Mouse (Mus musculus) cerebellum, adult 11-12 months (tissue): ENCODE data around the gene Myo1b.

Source experiments
- DNase-seq: peaks from one replicate; pipeline ENCODE4 v3.0.0; 2022

The Myo1b gene

GRCm38 (mm10) chr1:51915576-51916156 lies at the start of gene Myo1b:
Gene Myo1b, minus strand, starts transcription at chr1:51916071.
- no peak for DNase-seq

- DNase-seq, result no peak
Observed at GRCm38 (mm10) chr1:51964647-51965046, 48.8 kb upstream of the Myo1b start.

GRCm38 (mm10) chr1:51947116-51947515 lies 31.2 kb upstream of the Myo1b start:
- DNase-seq, result no peak

- DNase-seq, result no peak
Observed at GRCm38 (mm10) chr1:51944755-51945154, 28.9 kb upstream of the Myo1b start.

- DNase-seq, result no peak
Observed at GRCm38 (mm10) chr1:51938357-51938756, 22.5 kb upstream of the Myo1b start.

- DNase-seq, result no peak
Observed at GRCm38 (mm10) chr1:51935006-51935405, 19.1 kb upstream of the Myo1b start.

GRCm38 (mm10) chr1:51934176-51934924 lies 18.5 kb upstream of the Myo1b start:
- no peak for DNase-seq

- no peak for DNase-seq
Observed at GRCm38 (mm10) chr1:51932826-51933225, 17.0 kb upstream of the Myo1b start.

- DNase-seq, result no peak
Observed at GRCm38 (mm10) chr1:51931561-51931960, 15.7 kb upstream of the Myo1b start.

GRCm38 (mm10) chr1:51930584-51930983 lies 14.7 kb upstream of the Myo1b start:
- DNase-seq, result no peak

GRCm38 (mm10) chr1:51929557-51929956 lies 13.7 kb upstream of the Myo1b start:
- no peak for DNase-seq

GRCm38 (mm10) chr1:51922820-51923219 lies 6.9 kb upstream of the Myo1b start:
- no peak for DNase-seq

- DNase-seq, result no peak
Observed at GRCm38 (mm10) chr1:51916276-51916675, 405 bp upstream of the Myo1b start.

- no peak for DNase-seq
Observed at GRCm38 (mm10) chr1:51915051-51915575, 758 bp downstream of the Myo1b start.

GRCm38 (mm10) chr1:51914095-51914494 lies 1.8 kb downstream of the Myo1b start:
- no peak for DNase-seq

- no peak for DNase-seq
Observed at GRCm38 (mm10) chr1:51913071-51913814, 2.6 kb downstream of the Myo1b start.

GRCm38 (mm10) chr1:51911331-51911730 lies 4.5 kb downstream of the Myo1b start:
- DNase-seq, result no peak

GRCm38 (mm10) chr1:51909204-51909603 lies 6.7 kb downstream of the Myo1b start:
- no peak for DNase-seq

- DNase-seq, result no peak
Observed at GRCm38 (mm10) chr1:51907821-51908220, 8.1 kb downstream of the Myo1b start.

GRCm38 (mm10) chr1:51906206-51906906 lies 9.5 kb downstream of the Myo1b start:
- DNase-seq, result no peak

- DNase-seq, result no peak
Observed at GRCm38 (mm10) chr1:51905073-51905472, 10.8 kb downstream of the Myo1b start.

- DNase-seq, result no peak
Observed at GRCm38 (mm10) chr1:51897160-51897572, 18.7 kb downstream of the Myo1b start.

GRCm38 (mm10) chr1:51895961-51896360 lies 19.9 kb downstream of the Myo1b start:
- no peak for DNase-seq
